Mouse (Mus musculus): ENCODE data around the gene Bcl6b. TPM values are rescaled to one million over a fixed set of nuclear protein-coding genes. Genes with fewer than 3 reads are reported as not detected.

Gene Bcl6b
- polyA plus RNA-seq, 1 experiment: 2.2 TPM

GRCm38 (mm10) chr11:70206801-70207200, 22.8 kb downstream of the Bcl6b start:
- H3K36me3 ChIP-seq (ENCODE audit: control insufficient read depth, insufficient read depth, low read length): no peaks in the 10 kb centered on the region
- H3K27me3 ChIP-seq (ENCODE audit: control insufficient read depth, insufficient read depth, low read length): no peaks in the 10 kb centered on the region
- 67% methylated on average over 2 of the region's 2 CpGs for WGBS
- H3K27ac ChIP-seq (ENCODE audit: insufficient read depth, low read depth, low read length): no peak overlapping the region
- TF ChIP-seq CTCF (IDR thresholded peaks at IDR 0.05; ENCODE audit: extremely low read depth, insufficient read length, insufficient replicate concordance, low read depth, low read length): no peak
- no peak for TF ChIP-seq POLR2A (IDR thresholded peaks at IDR 0.05; ENCODE audit: low read depth, low read length)
- no peak overlapping the region for H3K4me3 ChIP-seq (ENCODE audit: low read depth, low read length)
- no peaks in the 10 kb centered on the region; the same call in 1 of the 2 replicates for H3K4me1 ChIP-seq (ENCODE audit: control insufficient read depth, insufficient read depth, insufficient read length, low read length)

- 39% methylated on average over 5 of the region's 5 CpGs for WGBS
- Histone ChIP-seq H3K4me3 (ENCODE audit: low read depth, low read length) (no peak overlapping the region), H3K27ac (ENCODE audit: insufficient read depth, low read depth, low read length) (no peak overlapping the region), H3K4me1 (ENCODE audit: control insufficient read depth, insufficient read depth, insufficient read length, low read length) (no peaks in the 10 kb centered on the region), H3K36me3 (ENCODE audit: control insufficient read depth, insufficient read depth, low read length) (no peaks in the 10 kb centered on the region), H3K27me3 (ENCODE audit: control insufficient read depth, insufficient read depth, low read length) (no peaks in the 10 kb centered on the region)
- peak; percentile 97 for TF ChIP-seq CTCF (IDR thresholded peaks at IDR 0.05; ENCODE audit: extremely low read depth, insufficient read length, insufficient replicate concordance, low read depth, low read length)
- no peak for TF ChIP-seq POLR2A (IDR thresholded peaks at IDR 0.05; ENCODE audit: low read depth, low read length)
Observed at GRCm38 (mm10) chr11:70201691-70202090, 27.9 kb downstream of the Bcl6b start.

- Histone ChIP-seq H3K36me3 (ENCODE audit: control insufficient read depth, insufficient read depth, low read length) (no peaks in the 10 kb centered on the region), H3K27me3 (ENCODE audit: control insufficient read depth, insufficient read depth, low read length) (no peaks in the 10 kb centered on the region), H3K27ac (ENCODE audit: insufficient read depth, low read depth, low read length) (no peak overlapping the region), H3K4me3 (ENCODE audit: low read depth, low read length) (no peak overlapping the region), H3K4me1 (ENCODE audit: control insufficient read depth, insufficient read depth, insufficient read length, low read length) (no peaks in the 10 kb centered on the region)
- TF ChIP-seq POLR2A (IDR thresholded peaks at IDR 0.05; ENCODE audit: low read depth, low read length) (no peak), CTCF (IDR thresholded peaks at IDR 0.05; ENCODE audit: extremely low read depth, insufficient read length, insufficient replicate concordance, low read depth, low read length) (no peak)
- 83% methylated on average over 5 of the region's 5 CpGs for WGBS
Observed at GRCm38 (mm10) chr11:70200036-70200608, 29.5 kb downstream of the Bcl6b start.

- WGBS: 68% methylated on average over 8 of the region's 8 CpGs
Observed at GRCm38 (mm10) chr11:70199107-70199506, 30.5 kb downstream of the Bcl6b start.

GRCm38 (mm10) chr11:70198332-70198731, 31.3 kb downstream of the Bcl6b start:
- H3K36me3 ChIP-seq (ENCODE audit: control insufficient read depth, insufficient read depth, low read length): no peaks in the 10 kb centered on the region
- 64% methylated on average over 3 of the region's 3 CpGs for WGBS
- no peaks in the 10 kb centered on the region for H3K4me1 ChIP-seq (ENCODE audit: control insufficient read depth, insufficient read depth, insufficient read length, low read length)
- TF ChIP-seq POLR2A (IDR thresholded peaks at IDR 0.05; ENCODE audit: low read depth, low read length) (no peak), CTCF (IDR thresholded peaks at IDR 0.05; ENCODE audit: extremely low read depth, insufficient read length, insufficient replicate concordance, low read depth, low read length) (no peak)
- H3K27me3 ChIP-seq (ENCODE audit: control insufficient read depth, insufficient read depth, low read length): no peaks in the 10 kb centered on the region
- H3K27ac ChIP-seq (ENCODE audit: insufficient read depth, low read depth, low read length): no peak overlapping the region
- no peak overlapping the region for H3K4me3 ChIP-seq (ENCODE audit: low read depth, low read length)

More at GRCm38 (mm10) chr11:70199107-70199506, 30.5 kb downstream of the Bcl6b start:
- H3K4me3 ChIP-seq (ENCODE audit: low read depth, low read length): no peak overlapping the region
- no peak overlapping the region for H3K27ac ChIP-seq (ENCODE audit: insufficient read depth, low read depth, low read length)
- TF ChIP-seq POLR2A (IDR thresholded peaks at IDR 0.05; ENCODE audit: low read depth, low read length) (no peak), CTCF (IDR thresholded peaks at IDR 0.05; ENCODE audit: extremely low read depth, insufficient read length, insufficient replicate concordance, low read depth, low read length) (no peak)
- H3K4me1 ChIP-seq (ENCODE audit: control insufficient read depth, insufficient read depth, insufficient read length, low read length): no peaks in the 10 kb centered on the region
- no peaks in the 10 kb centered on the region for H3K36me3 ChIP-seq (ENCODE audit: control insufficient read depth, insufficient read depth, low read length)
- no peaks in the 10 kb centered on the region for H3K27me3 ChIP-seq (ENCODE audit: control insufficient read depth, insufficient read depth, low read length)

GRCm38 (mm10) chr11:70193354-70194285, 36.0 kb downstream of the Bcl6b start:
- 32% methylated on average over 11 of the region's 11 CpGs for WGBS
- Histone ChIP-seq H3K4me1 (ENCODE audit: control insufficient read depth, insufficient read depth, insufficient read length, low read length) (no peaks in the 10 kb centered on the region), H3K27me3 (ENCODE audit: control insufficient read depth, insufficient read depth, low read length) (no peaks in the 10 kb centered on the region), H3K4me3 (ENCODE audit: low read depth, low read length) (no peak overlapping the region), H3K27ac (ENCODE audit: insufficient read depth, low read depth, low read length) (no peak overlapping the region), H3K36me3 (ENCODE audit: control insufficient read depth, insufficient read depth, low read length) (no peaks in the 10 kb centered on the region)
- TF ChIP-seq POLR2A (IDR thresholded peaks at IDR 0.05; ENCODE audit: low read depth, low read length) (no peak), CTCF (IDR thresholded peaks at IDR 0.05; ENCODE audit: extremely low read depth, insufficient read length, insufficient replicate concordance, low read depth, low read length) (no peak)

GRCm38 (mm10) chr11:70192157-70192556, 37.4 kb downstream of the Bcl6b start:
- TF ChIP-seq POLR2A (IDR thresholded peaks at IDR 0.05; ENCODE audit: low read depth, low read length) (no peak), CTCF (IDR thresholded peaks at IDR 0.05; ENCODE audit: extremely low read depth, insufficient read length, insufficient replicate concordance, low read depth, low read length) (no peak)
- no peaks in the 10 kb centered on the region for H3K27me3 ChIP-seq (ENCODE audit: control insufficient read depth, insufficient read depth, low read length)
- no peak overlapping the region for H3K4me3 ChIP-seq (ENCODE audit: low read depth, low read length)
- no peaks in the 10 kb centered on the region for H3K36me3 ChIP-seq (ENCODE audit: control insufficient read depth, insufficient read depth, low read length)
- 68% methylated on average over 4 of the region's 4 CpGs for WGBS
- H3K4me1 ChIP-seq (ENCODE audit: control insufficient read depth, insufficient read depth, insufficient read length, low read length): no peaks in the 10 kb centered on the region
- H3K27ac ChIP-seq (ENCODE audit: insufficient read depth, low read depth, low read length): no peak overlapping the region

Data from small intestine, adult 2 months (tissue).